Mouse (Mus musculus) c-Kit-positive CD71-positive TER-119-negative erythroid progenitor cells, embryonic 14.5 days (primary cell): ENCODE results near the gene Mical2.

ENCODE experiments used
- DNase-seq: peaks from one replicate; pipeline ENCODE4 v3.0.0-alpha.2; 2013; ENCODE audit warnings: low read depth

Gene Mical2

DNA sequence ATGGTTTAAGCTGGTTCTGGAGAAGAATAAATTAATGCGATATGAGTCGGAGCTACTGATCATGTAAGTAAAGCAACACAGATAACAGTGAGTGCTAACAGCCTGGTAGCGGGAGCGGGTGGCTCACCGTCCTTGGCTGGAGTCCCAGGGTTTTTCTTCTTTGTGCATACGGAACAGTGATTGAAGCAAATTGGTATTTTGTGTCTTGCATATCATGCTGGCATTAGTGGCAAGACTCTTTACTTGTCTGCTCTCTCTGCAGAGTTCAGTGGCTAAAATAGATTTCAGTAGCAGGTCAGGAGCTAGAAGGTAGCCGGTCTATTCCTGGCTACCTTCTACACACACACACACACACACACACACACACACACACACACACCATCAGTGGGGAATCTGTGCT is 181.9 kb downstream of the Mical2 start:
- no peak for DNase-seq

GRCm38 (mm10) chr7:112409991-112410390 is 184.3 kb downstream of the Mical2 start:
- DNase-seq, result no peak

GRCm38 (mm10) chr7:112413286-112413685 is 187.6 kb downstream of the Mical2 start:
- no peak for DNase-seq

- no peak for DNase-seq
Observed at GRCm38 (mm10) chr7:112416058-112416526, 190.4 kb downstream of the Mical2 start.

GRCm38 (mm10) chr7:112416730-112417513 is 191.3 kb downstream of the Mical2 start:
- no peak for DNase-seq

DNA sequence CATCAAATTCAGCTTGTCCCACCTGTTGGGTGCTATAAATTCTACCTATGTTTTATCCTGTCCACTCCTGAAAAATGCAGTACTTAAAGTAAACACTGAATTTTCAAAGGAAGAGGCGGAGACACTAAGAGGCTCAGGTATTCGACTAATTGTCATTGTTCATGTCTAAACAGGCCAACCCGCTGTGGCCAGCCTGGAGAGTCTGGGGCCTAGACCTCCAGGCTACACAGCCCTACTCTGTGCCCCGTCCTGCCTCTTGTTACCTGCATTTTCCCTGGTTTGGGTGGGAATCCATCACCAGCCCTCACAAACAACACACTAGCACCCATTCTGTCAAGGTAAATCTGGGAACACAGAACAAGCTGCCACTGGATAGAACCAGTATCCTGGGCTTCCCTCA is 191.9 kb downstream of the Mical2 start:
- DNase-seq, result no peak

GRCm38 (mm10) chr7:112423438-112423837 is 197.8 kb downstream of the Mical2 start:
- DNase-seq, result no peak

DNA sequence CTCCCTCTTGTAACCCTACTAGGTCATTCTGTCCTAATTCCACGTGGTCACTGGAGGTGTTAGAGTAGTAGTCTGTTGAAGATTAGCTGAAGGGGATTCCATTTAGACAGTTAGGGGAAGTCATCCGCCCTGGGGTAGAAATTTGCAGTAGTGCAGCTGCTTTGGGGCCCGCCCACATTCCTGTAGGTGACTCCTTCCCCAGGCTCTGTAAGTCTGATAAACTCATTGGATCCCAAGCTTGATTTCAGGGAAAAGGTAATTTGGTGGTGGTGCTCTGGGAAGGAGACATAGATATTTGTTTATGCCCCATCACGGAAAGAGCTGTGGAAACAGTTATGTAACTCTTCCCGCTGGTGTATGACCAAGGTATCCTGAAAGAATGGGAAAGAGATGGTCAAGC is 201.2 kb downstream of the Mical2 start:
- DNase-seq, result no peak

DNA sequence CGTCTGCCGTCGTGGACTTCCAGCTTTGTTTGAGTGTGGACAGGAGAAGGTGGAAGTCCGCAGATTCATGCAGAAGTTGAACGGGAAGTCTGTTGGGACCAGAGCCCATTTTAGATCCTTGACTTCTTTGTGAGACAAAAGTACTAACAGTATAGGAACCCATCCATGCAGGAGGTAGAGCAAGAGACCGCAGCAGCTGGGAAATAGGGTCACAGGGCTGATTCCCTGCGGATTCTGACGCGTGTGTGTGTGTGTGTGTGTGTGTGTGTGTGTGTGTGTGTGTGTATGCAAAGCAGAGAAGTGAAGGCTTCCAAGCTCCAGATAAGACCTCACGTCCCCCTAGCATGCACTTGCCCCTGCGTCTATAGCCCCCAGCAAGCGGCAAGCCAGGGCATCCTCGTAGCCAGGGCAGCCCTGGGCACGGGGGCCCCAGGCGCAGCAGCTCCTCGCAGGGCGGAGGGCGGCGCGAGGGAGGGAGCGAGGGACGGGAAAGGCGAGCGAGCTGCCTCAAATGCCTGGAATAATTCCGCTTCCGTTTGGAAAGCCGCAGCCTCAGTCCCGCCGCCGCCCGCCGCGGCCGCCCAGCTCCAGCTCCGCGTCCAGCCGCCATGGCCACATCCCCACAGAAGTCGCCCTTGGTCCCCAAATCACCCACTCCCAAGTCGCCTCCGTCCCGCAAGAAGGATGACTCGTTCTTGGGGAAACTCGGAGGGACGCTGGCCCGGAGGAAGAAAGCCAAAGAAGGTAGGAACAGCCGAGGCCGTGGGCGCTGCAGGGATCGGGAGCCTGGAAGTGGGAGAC is 201.9 kb downstream of the Mical2 start, which contains the start of gene Parva:
Gene Parva, plus strand, starts transcription at position 149 of the 801 bp plus-strand sequence.
- no peak for DNase-seq

- DNase-seq, result no peak
Observed at GRCm38 (mm10) chr7:112428158-112428535, 202.5 kb downstream of the Mical2 start.

- no peak for DNase-seq
Observed at GRCm38 (mm10) chr7:112439846-112440245, 214.2 kb downstream of the Mical2 start.

DNA sequence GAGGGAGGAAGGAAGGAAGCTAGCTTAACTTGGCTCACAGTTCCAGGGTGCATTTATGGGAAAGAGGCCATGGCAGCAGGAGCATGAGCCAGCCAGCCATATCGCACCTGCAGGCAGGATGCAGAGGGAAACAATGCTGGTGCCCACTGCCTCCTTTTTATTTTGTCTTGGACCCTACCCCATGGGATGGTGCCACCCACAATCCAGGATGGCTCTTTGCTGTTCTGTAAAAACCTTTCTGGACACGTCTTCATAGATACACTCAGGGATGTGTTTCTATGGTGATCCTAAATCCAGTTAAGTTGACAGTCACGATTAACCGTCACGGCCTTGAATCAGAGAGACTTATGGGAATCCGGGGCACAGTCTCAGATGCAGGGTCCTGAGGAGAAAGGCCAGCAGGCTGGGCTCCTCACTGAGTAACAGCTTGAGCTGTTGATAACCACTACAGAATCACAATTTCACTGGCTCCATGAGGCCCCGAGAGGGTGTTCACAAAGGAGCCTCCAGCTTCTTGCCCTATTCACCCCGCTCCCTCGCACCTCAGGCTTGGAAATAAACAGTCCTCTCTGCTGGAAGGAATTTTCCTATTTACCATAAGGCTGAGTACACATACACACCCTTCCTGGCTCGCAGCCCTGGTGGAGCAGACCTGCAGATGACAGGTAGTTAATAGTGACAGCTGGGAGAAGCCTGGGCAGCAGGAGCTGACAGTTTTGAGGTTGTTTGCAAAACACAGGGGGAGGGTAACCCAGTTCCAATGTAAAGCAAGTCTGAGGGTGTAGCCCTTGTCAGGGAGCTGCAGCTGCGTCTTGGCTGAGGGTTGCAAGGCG is 218.7 kb downstream of the Mical2 start:
- no peak for DNase-seq

DNA sequence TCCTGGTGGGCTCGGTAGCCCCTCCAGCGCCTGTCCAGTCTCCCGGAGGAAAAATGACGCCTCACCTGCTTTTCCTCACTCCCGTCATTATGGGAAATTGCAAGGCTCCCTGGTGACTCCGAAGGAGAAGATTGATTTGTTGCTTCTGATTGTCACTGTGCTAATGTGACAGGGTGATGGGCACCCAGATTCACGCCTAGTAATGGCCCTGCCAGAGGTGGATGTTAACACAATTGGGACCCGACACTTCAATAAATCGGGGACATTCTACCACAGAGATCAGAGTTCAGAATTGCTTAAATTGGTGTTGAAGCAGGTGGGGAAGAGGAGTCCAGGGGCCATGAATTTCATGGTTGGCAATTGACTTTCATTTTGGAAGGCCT is 219.3 kb downstream of the Mical2 start:
- no peak for DNase-seq

DNA sequence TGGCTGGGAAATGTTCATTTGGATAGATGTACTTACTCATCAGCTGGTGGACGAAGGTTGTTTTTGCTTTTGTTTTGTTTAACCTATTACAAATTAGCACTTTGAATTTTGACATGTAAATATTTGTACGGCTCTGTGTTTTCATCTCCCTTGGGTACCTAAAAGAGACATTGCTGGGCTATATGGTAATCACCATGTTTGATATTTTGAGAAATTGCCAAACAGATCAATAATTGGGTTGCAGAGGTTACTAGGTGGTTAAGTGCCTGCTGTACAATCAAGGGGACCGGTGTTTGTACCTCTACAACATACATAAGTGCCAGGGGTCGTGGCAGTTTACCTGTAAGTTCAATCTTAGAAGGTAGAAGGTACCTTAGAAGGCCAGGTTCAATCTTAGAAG is 220.8 kb downstream of the Mical2 start:
- DNase-seq, result no peak

DNA sequence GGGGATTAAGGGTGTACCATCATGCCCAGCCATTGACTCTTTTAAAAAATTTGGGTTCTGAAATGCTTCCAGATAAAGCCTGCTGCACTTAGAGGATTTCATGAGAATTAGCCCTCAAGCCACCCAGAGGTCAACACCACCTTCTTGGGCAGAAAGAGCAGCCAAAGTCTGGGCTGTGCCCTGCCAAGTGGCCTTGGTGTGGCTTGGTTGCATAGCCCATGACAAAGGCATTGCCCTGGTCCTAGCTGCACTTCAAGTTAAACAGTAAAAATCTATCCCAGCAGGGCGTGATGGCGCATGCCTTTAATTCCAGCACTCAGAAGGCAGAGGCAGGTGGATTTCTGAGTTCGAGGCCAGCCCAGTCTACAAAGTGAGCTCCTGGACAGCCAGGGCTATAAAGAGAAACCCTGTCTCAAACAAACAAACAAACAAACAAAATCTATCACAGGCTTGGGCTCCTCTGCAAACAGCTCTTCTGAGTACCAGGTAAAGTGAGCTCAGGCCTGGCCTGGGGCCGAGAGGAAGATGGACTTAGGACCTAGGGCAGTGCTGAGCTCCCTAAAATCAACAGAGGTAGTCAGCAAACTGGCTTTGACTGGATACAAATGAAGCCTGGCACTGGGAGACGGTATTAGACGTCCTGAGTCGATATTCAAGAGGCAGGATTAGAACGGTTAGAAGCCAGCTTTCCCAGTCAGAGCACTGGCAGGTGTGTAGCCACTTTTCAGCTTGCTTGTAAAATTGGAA is 224.5 kb downstream of the Mical2 start:
- DNase-seq, result no peak

DNA sequence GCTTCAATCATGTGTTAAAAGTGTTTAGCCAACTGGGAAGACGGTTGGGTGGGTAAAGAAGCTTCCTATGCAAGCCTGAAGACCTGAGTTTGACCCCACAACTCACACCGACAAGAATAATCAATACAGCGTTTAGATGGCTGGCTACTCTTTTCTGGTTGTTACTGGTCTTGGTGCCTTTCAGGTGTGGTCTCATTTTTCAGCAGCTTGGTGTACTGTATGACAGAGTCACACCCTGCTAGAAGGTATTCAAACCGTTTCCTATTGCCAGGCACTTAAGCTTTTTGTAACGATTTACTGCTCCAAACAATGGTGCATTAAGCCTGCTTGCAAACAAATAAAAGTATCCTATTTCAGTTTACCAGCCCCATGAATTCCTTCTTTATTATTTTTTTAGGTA is 226.8 kb downstream of the Mical2 start:
- DNase-seq, result no peak

GRCm38 (mm10) chr7:112453805-112454214 is 228.2 kb downstream of the Mical2 start:
- no peak for DNase-seq

GRCm38 (mm10) chr7:112454380-112454779 is 228.7 kb downstream of the Mical2 start:
- DNase-seq, result no peak

DNA sequence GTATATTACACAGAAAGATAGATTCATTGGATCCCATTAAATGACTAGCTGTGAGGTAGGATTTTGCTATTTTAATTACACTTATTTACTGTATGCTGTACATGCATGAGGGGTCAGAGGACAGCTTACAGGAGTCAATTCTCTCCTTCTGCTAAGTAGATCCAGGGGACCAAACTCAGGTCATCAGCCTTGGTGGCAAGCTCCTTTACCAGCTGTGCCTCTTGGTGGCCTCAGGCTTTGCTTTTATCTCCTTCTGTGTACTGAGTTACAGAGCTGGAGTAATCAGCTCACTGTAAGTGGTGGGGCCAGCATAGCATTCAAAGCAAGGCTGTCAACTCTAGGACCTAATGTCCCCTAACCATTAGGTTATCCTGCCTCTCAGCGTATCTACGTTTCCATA is 229.3 kb downstream of the Mical2 start:
- DNase-seq, result no peak

DNA sequence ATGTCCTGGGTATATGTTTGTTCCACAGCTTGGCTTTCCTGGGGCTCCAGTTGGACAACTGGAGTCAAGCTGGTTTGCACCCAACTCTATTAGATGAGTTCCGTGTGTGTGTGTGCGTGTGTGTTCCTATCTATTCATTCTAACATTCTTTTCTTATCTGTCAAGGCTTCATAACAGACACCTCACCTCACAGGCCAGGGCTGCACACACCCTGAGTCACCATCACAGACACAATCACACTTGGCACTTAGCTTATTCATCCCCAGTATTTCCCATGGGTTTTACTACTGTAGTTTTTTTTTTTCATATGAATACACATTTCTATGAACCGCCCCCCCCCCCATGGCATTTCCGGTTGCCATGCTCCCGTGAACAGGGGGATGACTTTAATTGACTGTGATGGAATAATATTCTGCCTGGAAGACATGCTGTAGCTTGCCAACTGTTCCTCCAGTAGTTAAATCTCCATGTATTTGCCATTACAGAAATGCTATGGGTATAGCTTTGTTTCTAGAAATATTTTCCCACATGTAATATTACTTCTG is 230.0 kb downstream of the Mical2 start:
- no peak for DNase-seq

DNA sequence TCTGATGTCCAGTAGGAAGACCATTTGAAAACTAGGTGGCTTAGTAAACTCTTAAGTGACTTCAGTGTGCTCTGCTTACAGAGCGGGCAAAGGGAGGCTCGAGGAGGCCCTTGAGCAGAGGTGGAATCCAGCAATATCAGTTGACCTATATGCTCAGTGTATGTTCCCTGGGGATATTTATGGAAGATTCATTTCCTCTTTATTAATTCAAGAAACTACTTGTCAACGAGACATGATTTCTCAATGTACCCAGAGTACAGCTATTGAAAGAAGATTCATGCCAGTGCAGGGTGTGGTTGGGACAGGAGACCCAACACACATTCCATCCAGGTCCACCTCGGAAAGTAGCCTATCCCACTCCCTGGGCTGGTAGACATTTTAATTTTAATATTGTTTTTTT is 231.7 kb downstream of the Mical2 start:
- DNase-seq, result no peak
